Mouse (Mus musculus): Measurements from ENCODE around the gene Car11. TPM values are rescaled to one million over a fixed set of nuclear protein-coding genes. Genes with fewer than 3 reads are reported as not detected.
"Not testable (repeated sequence)": the region's sequence is repeated elsewhere in the genome, so short reads cannot be mapped to it uniquely, and the experiment has no call there.

Car11 gene
- total RNA-seq (2012; rRNA removed) (0.29 and 0.77 TPM in 2 replicates), polyA plus RNA-seq (2012; ENCODE audit: insufficient read depth in 1 of 2, insufficient read length in 2 of 2, low read depth in 1 of 2, low replicate concordance in 2 of 2, missing spikeins in 1 of 2) (1 to 10 TPM in 1 of 2 experiments, not detected in 1; 1.5 TPM)

- H3K9ac ChIP-seq (ENCODE audit: control insufficient read depth, low read depth, low read length, poor library complexity, severe bottlenecking): peak within 1 kb of the TSS; percentile 60
- TF ChIP-seq RCOR1 (IDR thresholded peaks at IDR 0.05; ENCODE audit: low read depth, low read length) (no peak), TAL1 (IDR thresholded peaks at IDR 0.05; ENCODE audit: low read length) (no peak), GATA1 (IDR thresholded peaks at IDR 0.05; ENCODE audit: low read depth, low read length) (no peak), JUND (IDR thresholded peaks at IDR 0.05; ENCODE audit: low read depth, low read length) (no peak), ZC3H11A (IDR thresholded peaks at IDR 0.05; ENCODE audit: low read depth, low read length) (no peak), ZKSCAN1 (IDR thresholded peaks at IDR 0.05; ENCODE audit: low read depth, low read length) (no peak), ZMIZ1 (IDR thresholded peaks at IDR 0.05; ENCODE audit: low read depth, low read length) (no peak), POLR2A (IDR thresholded peaks at IDR 0.05; ENCODE audit: control insufficient read depth in 1 of 2, insufficient read depth in 1 of 2, low read depth in 1 of 2, low read length in 2 of 2, poor library complexity in 1 of 2) (no peak), USF2 (IDR thresholded peaks at IDR 0.05; ENCODE audit: borderline replicate concordance in 1 of 2, insufficient read depth in 1 of 2, low read depth in 1 of 2, low read length in 2 of 2) (no peak)
- H3K36me3 ChIP-seq (ENCODE audit: control insufficient read depth in 1 of 2, insufficient read depth in 2 of 2, low read length in 2 of 2): no peaks in the 10 kb centered on the region
- H3K27me3 ChIP-seq (ENCODE audit: control insufficient read depth in 1 of 2, insufficient read depth in 2 of 2, low read length in 2 of 2): peaks cover 0 to 4% of the 10 kb centered on the region in 2 experiments; a peak in 2 of 4 replicates
- H3K4me1 ChIP-seq (ENCODE audit: control insufficient read depth in 1 of 2, insufficient read depth in 2 of 2, low read length in 2 of 2): peaks cover 0 to 6% of the 10 kb centered on the region in 2 experiments; a peak in 2 of 4 replicates
- DNase-seq (ENCODE audit: low read depth, low spot score): no peak
- no peaks in the 10 kb centered on the region; the same call in 1 of the 2 replicates for H3K79me2 ChIP-seq (ENCODE audit: control insufficient read depth, insufficient read depth, low read length, poor library complexity)
- peak within 1 kb of the TSS; percentile 10 to 12; a peak in 2 of 4 replicates for H3K4me3 ChIP-seq (ENCODE audit: control insufficient read depth in 1 of 2, insufficient read depth in 1 of 2, low read depth in 2 of 2, low read length in 2 of 2)
- no peaks in the 10 kb centered on the region for H3K9me3 ChIP-seq (replicated peaks; ENCODE audit: insufficient read depth, low read length)
- H3K27ac ChIP-seq (ENCODE audit: control insufficient read depth, low read depth, low read length): no peak within 1 kb of the TSS
These were observed at the start of gene Car11 for GRCm38 (mm10) chr7:45699523-45700141. TSS of gene Car11 (plus strand) at chr7:45699843.

- not testable (repeated sequence) for H3K4me1 ChIP-seq (ENCODE audit: control insufficient read depth in 1 of 2, insufficient read depth in 2 of 2, low read length in 2 of 2); H3K27ac ChIP-seq (ENCODE audit: control insufficient read depth, low read depth, low read length); H3K36me3 ChIP-seq (ENCODE audit: control insufficient read depth in 1 of 2, insufficient read depth in 2 of 2, low read length in 2 of 2); H3K27me3 ChIP-seq (ENCODE audit: control insufficient read depth in 1 of 2, insufficient read depth in 2 of 2, low read length in 2 of 2); H3K79me2 ChIP-seq (ENCODE audit: control insufficient read depth, insufficient read depth, low read length, poor library complexity); H3K4me3 ChIP-seq (ENCODE audit: control insufficient read depth in 1 of 2, insufficient read depth in 1 of 2, low read depth in 2 of 2, low read length in 2 of 2); H3K9ac ChIP-seq (ENCODE audit: control insufficient read depth, low read depth, low read length, poor library complexity, severe bottlenecking); H3K9me3 ChIP-seq (replicated peaks; ENCODE audit: insufficient read depth, low read length); DNase-seq (ENCODE audit: low read depth, low spot score)
These were observed 49.2 kb upstream of the Car11 start for GRCm38 (mm10) chr7:45650484-45650883.

- no peak for TF ChIP-seq POLR2AphosphoS2 (IDR thresholded peaks at IDR 0.05; ENCODE audit: low read length)
- no peak for TF ChIP-seq USF1 (IDR thresholded peaks at IDR 0.05; ENCODE audit: low read depth, low read length)
- TF ChIP-seq USF2 (IDR thresholded peaks at IDR 0.05; ENCODE audit: borderline replicate concordance in 1 of 2, insufficient read depth in 1 of 2, low read depth in 1 of 2, low read length in 2 of 2): no peak
- no peak for TF ChIP-seq MAX (IDR thresholded peaks at IDR 0.05; ENCODE audit: low read length)
- no peak for TF ChIP-seq POLR2A (IDR thresholded peaks at IDR 0.05; ENCODE audit: control insufficient read depth in 1 of 2, insufficient read depth in 1 of 2, low read depth in 1 of 2, low read length in 2 of 2, poor library complexity in 1 of 2)
- no peak for TF ChIP-seq SIN3A (IDR thresholded peaks at IDR 0.05; ENCODE audit: low read length)
- no peak overlapping the region for H3K9ac ChIP-seq (ENCODE audit: control insufficient read depth, low read depth, low read length, poor library complexity, severe bottlenecking)
- no peaks in the 10 kb centered on the region for H3K4me1 ChIP-seq (ENCODE audit: control insufficient read depth in 1 of 2, insufficient read depth in 2 of 2, low read length in 2 of 2)
- peaks cover 0 to 3% of the 10 kb centered on the region in 2 experiments; a peak in 2 of 4 replicates for H3K27me3 ChIP-seq (ENCODE audit: control insufficient read depth in 1 of 2, insufficient read depth in 2 of 2, low read length in 2 of 2)
- H3K27ac ChIP-seq (ENCODE audit: control insufficient read depth, low read depth, low read length): no peak overlapping the region
- H3K36me3 ChIP-seq (ENCODE audit: control insufficient read depth in 1 of 2, insufficient read depth in 2 of 2, low read length in 2 of 2): no peaks in the 10 kb centered on the region
- no peak overlapping the region for H3K4me3 ChIP-seq (ENCODE audit: control insufficient read depth in 1 of 2, insufficient read depth in 1 of 2, low read depth in 2 of 2, low read length in 2 of 2)
- no peaks in the 10 kb centered on the region for H3K9me3 ChIP-seq (replicated peaks; ENCODE audit: insufficient read depth, low read length)
- no peak for DNase-seq (ENCODE audit: low read depth, low spot score)
- no peaks in the 10 kb centered on the region for H3K79me2 ChIP-seq (ENCODE audit: control insufficient read depth, insufficient read depth, low read length, poor library complexity)
These were observed 45.1 kb upstream of the Car11 start for GRCm38 (mm10) chr7:45654424-45655047.

All from MEL (cell line).